Mouse (Mus musculus) embryo, embryonic 10.5 days (tissue): ENCODE measurements around the gene Olfr159.

ENCODE experiments used
- DNase-seq: peaks from one replicate; pipeline ENCODE4 v3.0.0-alpha.2; 2015; ENCODE audit warnings: low spot score

Olfr159 gene

GRCm38 (mm10) chr4:43729794-43730550, 40.8 kb downstream of the Olfr159 start, which contains the start of gene Spaar:
Gene Spaar (plus strand): TSS chr4:43730034.
- no peak for DNase-seq

GRCm38 (mm10) chr4:43729126-43729525, 41.7 kb downstream of the Olfr159 start:
- no peak for DNase-seq

- DNase-seq, result no peak
These were observed 42.2 kb downstream of the Olfr159 start for GRCm38 (mm10) chr4:43728576-43728954.

GRCm38 (mm10) chr4:43727718-43728575, 42.9 kb downstream of the Olfr159 start:
- DNase-seq, result no peak

GRCm38 (mm10) chr4:43726995-43727394, 43.8 kb downstream of the Olfr159 start, which contains the start of gene Hrct1:
Gene Hrct1 (plus strand): TSS chr4:43727188.
- no peak for DNase-seq

- no peak for DNase-seq
These were observed 44.4 kb downstream of the Olfr159 start for GRCm38 (mm10) chr4:43726228-43726993.

GRCm38 (mm10) chr4:43724764-43725163, 46.0 kb downstream of the Olfr159 start:
- peak; percentile 77 for DNase-seq

GRCm38 (mm10) chr4:43722191-43722590, 48.6 kb downstream of the Olfr159 start:
- DNase-seq, result no peak

- no peak for DNase-seq
These were observed 50.1 kb downstream of the Olfr159 start for GRCm38 (mm10) chr4:43720491-43721228.
